Mouse (Mus musculus) G1E (cell line): ENCODE data around the gene Bnip2.

Experiments
- CTCF ChIP-seq: IDR thresholded peaks from 2 replicates; pipeline ENCODE4 v1.5.1; 2012; ENCODE audit warnings: low read depth, low read length, inconsistent platforms, mixed read lengths
- GATA1 ChIP-seq: IDR thresholded peaks from 2 replicates; pipeline ENCODE4 v1.6.1; 2012; ENCODE audit warnings: borderline replicate concordance, low read length, inconsistent platforms, mixed read lengths
- POLR2AphosphoS5 ChIP-seq: IDR thresholded peaks from 2 replicates; pipeline ENCODE4 v1.6.1; 2012; ENCODE audit warnings: low read depth, low read length, inconsistent platforms; ENCODE audit not compliant: insufficient replicate concordance

- TF ChIP-seq CTCF (no peak), GATA1 (no peak), POLR2AphosphoS5 (no peak)
These were observed 59.0 kb downstream of the Bnip2 start for GRCm38 (mm10) chr9:70048280-70048679.
